Mouse (Mus musculus): ENCODE data around the gene Hist2h2aa1. TPM values are rescaled to one million over a fixed set of nuclear protein-coding genes. Genes with fewer than 3 reads are reported as not detected.
A peak's percentile ranks its signal among the peaks of the same experiment; 100 is the strongest.
"Not testable (repeated sequence)": the region's sequence is repeated elsewhere in the genome, so short reads cannot be mapped to it uniquely, and the experiment has no call there.

The Hist2h2aa1 gene
- 19.8 and 19.9 TPM in 2 replicates for polyA plus RNA-seq (2016; fragmentation: Nextera tagmentation; extraction: Ambion mirVana)

- peak within 1 kb of the TSS; percentile 97 for H3K27ac ChIP-seq
- H3K4me1 ChIP-seq: peaks cover 29% of the 10 kb centered on the region
- peak within 1 kb of the TSS; percentile 49 for H3K4me2 ChIP-seq (replicated peaks)
- not testable (repeated sequence) for H3K27me3 ChIP-seq, H3K36me3 ChIP-seq, H3K9me3 ChIP-seq
- peak; percentile 85 for ATAC-seq (ENCODE audit: insufficient number of reproducible peaks, insufficient read depth, low FRiP score, low TSS enrichment)
- H3K9ac ChIP-seq: peak within 1 kb of the TSS; percentile 61
- under 1% methylated on average over 38 of the region's 88 CpGs for WGBS
- H3K4me3 ChIP-seq: peak within 1 kb of the TSS; percentile 40
These were observed at the start of gene Hist2h2aa1 for GRCm38 (mm10) chr3:96245003-96245886. Gene Hist2h2aa1 (plus strand): TSS chr3:96245497.

DNA sequence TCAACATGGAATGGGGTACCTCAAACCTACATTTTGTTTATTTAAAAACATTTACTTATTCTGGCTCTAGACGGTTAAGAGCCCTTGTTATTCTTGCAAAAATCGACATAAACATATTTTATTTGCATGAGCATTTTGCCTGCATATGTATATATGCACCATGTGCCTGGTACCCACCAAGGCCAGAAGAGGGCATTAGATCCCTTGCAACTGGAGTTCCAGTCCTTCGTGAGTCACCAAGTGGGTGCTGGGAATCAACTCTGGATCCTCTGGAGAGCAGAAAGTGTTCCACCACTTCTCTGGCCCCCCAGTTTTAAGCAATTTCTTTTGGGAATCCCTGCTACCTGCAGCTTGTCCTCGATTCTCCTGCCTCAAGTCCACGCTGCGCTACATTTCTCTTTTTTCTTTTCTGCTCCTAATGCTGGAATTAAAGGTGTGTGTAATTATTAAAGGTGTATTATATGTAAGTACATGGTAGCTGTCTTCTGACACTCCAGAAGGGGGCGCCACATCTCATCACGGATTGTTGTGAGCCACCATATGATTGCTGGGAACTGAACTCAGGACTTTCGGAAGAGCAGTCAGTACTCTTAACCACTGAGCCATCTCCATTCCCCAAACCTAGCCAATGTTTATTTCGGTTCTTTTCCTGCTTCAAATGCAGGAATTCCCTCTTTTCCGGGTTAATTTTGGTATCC, 49.5 kb upstream of the Hist2h2aa1 start:
- no peak overlapping the region for H3K27ac ChIP-seq

DNA sequence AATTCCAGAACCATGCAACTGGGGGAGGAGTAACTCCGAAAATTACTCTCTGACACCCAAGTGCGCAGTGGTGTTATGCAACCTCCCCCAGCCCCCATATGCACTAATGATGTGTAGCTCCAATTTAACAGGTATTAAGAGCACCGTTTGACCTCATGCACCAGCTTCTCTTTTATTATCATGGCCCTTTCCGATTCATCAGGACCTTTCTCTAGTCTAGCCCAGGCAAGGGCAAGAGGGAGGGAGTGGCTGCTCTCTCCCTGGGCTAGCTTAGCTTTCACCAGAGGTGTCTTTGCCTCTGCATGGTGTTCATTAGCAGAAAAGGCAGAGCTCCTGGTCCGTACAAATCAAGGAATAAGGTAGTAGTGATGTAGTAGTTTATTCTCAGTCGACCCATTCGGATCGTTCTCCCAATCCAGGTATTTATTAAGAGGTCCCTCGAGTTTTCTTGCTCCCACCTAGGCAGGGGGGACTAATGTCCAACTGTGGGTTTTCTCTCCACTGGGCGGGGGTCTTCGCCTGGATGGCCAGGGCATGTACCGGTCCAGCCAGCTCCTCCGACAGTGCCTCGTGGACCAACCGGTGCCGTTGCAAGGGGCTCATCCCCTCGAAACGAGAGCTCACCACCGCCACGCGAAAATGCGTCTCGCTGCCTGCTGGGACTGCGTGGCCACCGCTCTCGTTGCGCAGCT, 48.7 kb upstream of the Hist2h2aa1 start:
- peak overlapping the region; percentile 63 for H3K4me3 ChIP-seq
- 0 out of 2 replicates have a peak, but pooled peaks have one; percentile 3 for ATAC-seq (ENCODE audit: insufficient number of reproducible peaks, insufficient read depth, low FRiP score, low TSS enrichment)
- WGBS: 20% methylated on average over 27 of the region's 27 CpGs

More for the DNA sequence above, 49.5 kb upstream of the Hist2h2aa1 start:
- ATAC-seq (ENCODE audit: insufficient number of reproducible peaks, insufficient read depth, low FRiP score, low TSS enrichment): no peak
- no peak overlapping the region for H3K9ac ChIP-seq
- no peak overlapping the region for H3K4me3 ChIP-seq
- H3K36me3 ChIP-seq: no peaks in the 10 kb centered on the region
- WGBS: 91% methylated on average over 11 of the region's 11 CpGs
- H3K4me1 ChIP-seq: peaks cover 14% of the 10 kb centered on the region; the same call in 1 of the 2 replicates
- H3K4me2 ChIP-seq (replicated peaks): no peak overlapping the region
- H3K9me3 ChIP-seq: no peaks in the 10 kb centered on the region
- no peaks in the 10 kb centered on the region for H3K27me3 ChIP-seq

DNA sequence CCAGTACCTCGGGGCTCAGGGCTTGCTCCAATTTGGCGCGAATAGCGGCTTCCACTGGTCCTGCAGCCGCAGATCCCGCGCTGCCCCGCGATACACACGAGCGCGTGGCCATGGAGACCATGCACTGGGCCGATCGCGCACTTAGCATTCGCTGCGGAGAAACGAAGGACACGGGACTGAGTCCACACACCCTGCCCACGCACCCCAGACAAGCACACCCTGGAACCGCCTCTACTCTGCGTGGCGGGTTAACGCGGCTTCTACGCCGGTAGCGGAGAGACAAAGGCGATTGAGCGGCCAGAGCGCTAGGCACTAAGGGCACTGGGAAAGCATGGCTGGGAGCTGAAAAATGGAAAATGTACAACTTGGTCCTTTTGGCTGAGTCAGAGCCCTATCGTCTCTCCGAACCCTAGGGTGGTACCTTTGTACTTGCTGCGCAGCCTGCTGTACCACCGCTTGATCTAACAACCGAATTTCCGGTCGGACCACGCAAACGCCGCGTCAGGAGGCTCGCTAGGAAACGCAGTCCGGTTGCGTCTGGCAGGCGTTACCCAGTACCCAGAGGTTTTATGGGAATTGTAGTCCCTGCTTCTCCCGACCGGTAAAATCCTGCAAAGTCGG, 48.1 kb upstream of the Hist2h2aa1 start:
- Histone ChIP-seq H3K4me2 (replicated peaks) (peak overlapping the region; percentile 89), H3K36me3 (no peaks in the 10 kb centered on the region), H3K27ac (peak overlapping the region; percentile 98), H3K9me3 (no peaks in the 10 kb centered on the region), H3K4me1 (peaks cover 14% of the 10 kb centered on the region; the same call in 1 of the 2 replicates), H3K4me3 (peak overlapping the region; percentile 63), H3K27me3 (no peaks in the 10 kb centered on the region), H3K9ac (peak overlapping the region; percentile 86)
- WGBS: under 1% methylated on average over 50 of the region's 50 CpGs
- ATAC-seq (ENCODE audit: insufficient number of reproducible peaks, insufficient read depth, low FRiP score, low TSS enrichment): peak; percentile 90

More for the DNA sequence above, 48.7 kb upstream of the Hist2h2aa1 start:
- Histone ChIP-seq H3K9me3 (no peaks in the 10 kb centered on the region), H3K4me1 (peaks cover 14% of the 10 kb centered on the region; the same call in 1 of the 2 replicates), H3K9ac (peak overlapping the region; percentile 86), H3K36me3 (no peaks in the 10 kb centered on the region), H3K27me3 (no peaks in the 10 kb centered on the region), H3K4me2 (replicated peaks) (peak overlapping the region; percentile 89), H3K27ac (peak overlapping the region; percentile 98)

GRCm38 (mm10) chr3:96198181-96198580, 47.1 kb upstream of the Hist2h2aa1 start:
- H3K9ac ChIP-seq: 0 out of 2 replicates have a peak overlapping the region, but pooled peaks have one; percentile 7
- H3K27me3 ChIP-seq: no peaks in the 10 kb centered on the region
- peak overlapping the region; percentile 89 for H3K4me2 ChIP-seq (replicated peaks)
- no peaks in the 10 kb centered on the region for H3K9me3 ChIP-seq
- 0 out of 2 replicates have a peak, but pooled peaks have one; percentile 35 for ATAC-seq (ENCODE audit: insufficient number of reproducible peaks, insufficient read depth, low FRiP score, low TSS enrichment)
- H3K36me3 ChIP-seq: no peaks in the 10 kb centered on the region
- peak overlapping the region; percentile 63 for H3K4me3 ChIP-seq
- H3K4me1 ChIP-seq: peaks cover 14% of the 10 kb centered on the region; the same call in 1 of the 2 replicates
- H3K27ac ChIP-seq: 0 out of 2 replicates have a peak overlapping the region, but pooled peaks have one; percentile 46
- WGBS: 6% methylated on average over 6 of the region's 6 CpGs

- H3K4me1 ChIP-seq: peaks cover 14% of the 10 kb centered on the region; the same call in 1 of the 2 replicates
- WGBS: 28% methylated on average over 8 of the region's 8 CpGs
- peak overlapping the region; percentile 89 for H3K4me2 ChIP-seq (replicated peaks)
- not testable (repeated sequence) for H3K27me3 ChIP-seq; H3K4me3 ChIP-seq; H3K27ac ChIP-seq; ATAC-seq (ENCODE audit: insufficient number of reproducible peaks, insufficient read depth, low FRiP score, low TSS enrichment); H3K36me3 ChIP-seq; H3K9me3 ChIP-seq; H3K9ac ChIP-seq
These were observed 46.6 kb upstream of the Hist2h2aa1 start for GRCm38 (mm10) chr3:96198601-96199251.

- Histone ChIP-seq H3K4me2 (replicated peaks) (no peak overlapping the region), H3K4me1 (peaks cover 14% of the 10 kb centered on the region; the same call in 1 of the 2 replicates), H3K36me3 (no peaks in the 10 kb centered on the region), H3K27me3 (no peaks in the 10 kb centered on the region), H3K9me3 (no peaks in the 10 kb centered on the region), H3K27ac (no peak overlapping the region), H3K9ac (no peak overlapping the region), H3K4me3 (no peak overlapping the region)
- ATAC-seq (ENCODE audit: insufficient number of reproducible peaks, insufficient read depth, low FRiP score, low TSS enrichment): no peak
- 62% methylated on average over 2 of the region's 2 CpGs for WGBS
These were observed 45.6 kb upstream of the Hist2h2aa1 start for GRCm38 (mm10) chr3:96199731-96200130.

DNA sequence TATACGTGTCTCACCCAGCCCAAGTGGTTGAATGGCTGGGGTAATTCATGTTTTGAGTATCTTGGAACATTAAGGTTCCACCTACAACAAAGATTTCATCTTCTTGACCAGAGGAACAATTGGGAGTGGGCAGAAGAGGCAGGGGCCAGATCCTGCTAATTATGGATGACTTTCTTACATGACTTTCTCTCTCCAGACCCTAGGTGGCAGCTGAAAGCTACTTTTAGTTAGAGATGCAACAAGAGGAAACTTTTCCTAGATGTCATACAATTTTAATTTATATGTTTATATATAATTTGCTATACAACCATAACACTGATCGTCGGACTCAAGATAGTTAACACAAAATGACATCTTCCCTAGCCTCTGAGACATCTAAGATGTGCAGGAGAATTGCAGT, 37.5 kb upstream of the Hist2h2aa1 start:
- Histone ChIP-seq H3K9me3 (no peaks in the 10 kb centered on the region), H3K4me2 (replicated peaks) (no peak overlapping the region), H3K4me1 (no peaks in the 10 kb centered on the region), H3K36me3 (no peaks in the 10 kb centered on the region), H3K27me3 (no peaks in the 10 kb centered on the region), H3K27ac (no peak overlapping the region), H3K4me3 (no peak overlapping the region), H3K9ac (no peak overlapping the region)
- 78% methylated on average over 3 of the region's 3 CpGs for WGBS
- ATAC-seq (ENCODE audit: insufficient number of reproducible peaks, insufficient read depth, low FRiP score, low TSS enrichment): no peak

DNA sequence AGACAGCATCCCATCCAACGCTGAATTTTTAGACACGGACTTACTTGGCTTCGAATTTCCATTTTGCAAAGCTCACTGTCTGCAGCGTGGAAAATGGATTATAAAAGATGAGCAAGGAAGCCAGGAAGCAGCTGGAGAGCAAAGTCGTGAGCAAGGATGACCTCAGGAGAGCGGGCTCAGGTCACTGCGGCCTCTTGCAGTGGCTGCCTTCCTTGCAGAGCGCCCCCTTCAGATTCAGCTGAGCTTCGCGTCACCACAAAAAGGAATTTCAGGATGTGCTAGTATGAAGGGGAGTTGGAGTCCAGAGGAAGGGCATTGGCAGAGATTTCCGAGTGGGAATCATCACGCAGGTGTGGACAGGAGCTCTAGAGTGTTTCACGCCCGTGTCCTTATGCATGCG, 36.1 kb upstream of the Hist2h2aa1 start:
- Histone ChIP-seq H3K9ac (no peak overlapping the region), H3K4me2 (replicated peaks) (no peak overlapping the region)
- 20% methylated on average over 15 of the region's 15 CpGs for WGBS

GRCm38 (mm10) chr3:96219191-96219641, 26.1 kb upstream of the Hist2h2aa1 start:
- Histone ChIP-seq H3K27ac (peak overlapping the region; percentile 99), H3K4me1 (peaks cover 18% of the 10 kb centered on the region), H3K27me3 (no peaks in the 10 kb centered on the region), H3K9ac (peak overlapping the region; percentile 89), H3K36me3 (no peaks in the 10 kb centered on the region), H3K4me2 (replicated peaks) (peak overlapping the region; percentile 57), H3K9me3 (no peaks in the 10 kb centered on the region), H3K4me3 (peak overlapping the region; percentile 65)
- no peak for ATAC-seq (ENCODE audit: insufficient number of reproducible peaks, insufficient read depth, low FRiP score, low TSS enrichment)
- under 1% methylated on average over 12 of the region's 12 CpGs for WGBS

More for the DNA sequence above, 36.1 kb upstream of the Hist2h2aa1 start:
- Histone ChIP-seq H3K4me3 (no peak overlapping the region), H3K27ac (no peak overlapping the region), H3K9me3 (no peaks in the 10 kb centered on the region), H3K4me1 (no peaks in the 10 kb centered on the region), H3K27me3 (no peaks in the 10 kb centered on the region), H3K36me3 (no peaks in the 10 kb centered on the region)
- ATAC-seq (ENCODE audit: insufficient number of reproducible peaks, insufficient read depth, low FRiP score, low TSS enrichment): no peak
